Mouse (Mus musculus) hindbrain, postnatal 0 days (tissue): ENCODE measurements around the gene Dkk3. TPM values are rescaled to one million over a fixed set of nuclear protein-coding genes. Genes with fewer than 3 reads are reported as not detected.
A peak's percentile ranks its signal among the peaks of the same experiment; 100 is the strongest.

Experiments used
- ATAC-seq: fragments of 200-750 bp; cut with Nextera tagmentation; 2 replicates; pipeline ENCODE4 v1.8.0; 2017; ENCODE audit warnings: mild to moderate bottlenecking, moderate TSS enrichment, moderate library complexity
- DNase-seq: peaks from one replicate; pipeline ENCODE4 v3.0.0-alpha.2; 2015; ENCODE audit warnings: low spot score
- H3K27ac ChIP-seq: fragments of 300-500 bp; sonication (generic); 2 replicates; pipeline ENCODE4 v1.5.1; 2014; ENCODE audit warnings: mild to moderate bottlenecking
- H3K27me3 ChIP-seq: fragments of 300-500 bp; sonication (generic); 2 replicates; pipeline ENCODE4 v1.6.1; 2014; ENCODE audit warnings: low read length, mixed read lengths; ENCODE audit not compliant: insufficient read depth
- H3K36me3 ChIP-seq: fragments of 300-500 bp; sonication (generic); 2 replicates; pipeline ENCODE4 v1.6.1; 2014; ENCODE audit warnings: low read length, mixed read lengths; ENCODE audit not compliant: insufficient read depth
- H3K4me1 ChIP-seq: fragments of 300-500 bp; sonication (generic); 2 replicates; pipeline ENCODE4 v1.6.1; 2014; ENCODE audit warnings: antibody characterized with exemption, low read length, mixed read lengths; ENCODE audit not compliant: insufficient read depth
- H3K4me2 ChIP-seq: fragments of 300-500 bp; sonication (generic); 2 replicates; pipeline ENCODE4 v1.6.1; 2014; ENCODE audit warnings: low read depth, mild to moderate bottlenecking, low read length, moderate library complexity, mixed read lengths
- H3K4me3 ChIP-seq: fragments of 300-500 bp; sonication (generic); 2 replicates; pipeline ENCODE4 v1.5.1; 2014; ENCODE audit warnings: low read length
- H3K9ac ChIP-seq: fragments of 300-500 bp; sonication (generic); replicated peaks from 2 replicates; pipeline ENCODE4 v1.6.1; 2014; ENCODE audit warnings: mild to moderate bottlenecking, low read length, moderate library complexity, mixed read lengths
- H3K9me3 ChIP-seq: fragments of 300-500 bp; sonication (generic); 2 replicates; pipeline ENCODE4 v1.6.1; 2016; ENCODE audit warnings: low read length, mixed read lengths
- CTCF ChIP-seq: IDR thresholded peaks from 2 replicates; pipeline ENCODE4 v1.5.1; 2016; ENCODE audit warnings: antibody characterized with exemption, control low read depth, low read depth
- WGBS: fragments of 180-500 bp; shearing (Covaris S2); extraction: QIAGEN DNeasy Blood & Tissue Kit; methylation state at CpG from one replicate; pipeline ENCODE4 v1.1.7; 2014; 5-methylcytosine and 5-hydroxymethylcytosine counted together
- polyA plus RNA-seq: library from polyadenylated mRNA; unstranded; fragments of >200 nt; fragmentation: Nextera tagmentation; extraction: Ambion mirVana; gene quantifications from 2 replicates; pipeline ENCODE4 v1.2.1, GENCODE M21; 2015
- total RNA-seq: library from RNA; depleted of rRNA; stranded (reverse); fragments of >200 nt; gene quantifications from 2 replicates; pipeline ENCODE4 v1.2.3, GENCODE M21; 2014

Dkk3 gene
- total and polyA plus RNA-seq, 2 experiments from 2014 or later, result 42.0 to 48.2 TPM

DNA sequence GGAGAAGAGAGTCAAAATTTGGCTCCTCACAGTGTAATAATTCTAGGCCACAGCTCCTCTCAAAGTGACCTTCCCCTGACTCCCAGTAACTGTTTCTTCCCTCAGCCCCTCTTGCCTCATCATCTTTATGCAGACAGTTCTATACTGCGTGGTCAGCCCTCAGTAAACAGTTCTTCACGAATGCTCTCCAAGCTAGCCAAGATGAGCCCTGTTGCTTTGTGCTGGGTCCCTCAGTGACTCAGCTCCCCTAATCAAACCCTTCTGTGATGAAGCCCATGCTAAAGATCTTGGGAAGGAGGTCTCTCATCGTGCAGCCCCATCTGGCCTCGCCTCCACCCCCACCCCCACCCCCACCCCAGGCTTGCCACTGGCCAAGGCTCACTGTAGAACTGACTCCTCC is 41.9 kb upstream of the Dkk3 start:
- no peak for DNase-seq
- Histone ChIP-seq H3K4me3 (no peak overlapping the region), H3K9me3 (no peaks in the 10 kb centered on the region), H3K4me1 (no peaks in the 10 kb centered on the region; the same call in 1 of the 2 replicates), H3K27me3 (no peaks in the 10 kb centered on the region), H3K36me3 (no peaks in the 10 kb centered on the region), H3K9ac (no peak overlapping the region), H3K4me2 (no peak overlapping the region), H3K27ac (no peak overlapping the region)
- 41% methylated on average over 4 of the region's 4 CpGs for WGBS
- ATAC-seq, result no peak
- no peak for TF ChIP-seq CTCF

GRCm38 (mm10) chr7:112199343-112199742 is 40.5 kb upstream of the Dkk3 start:
- DNase-seq (peak; percentile 17), ATAC-seq (no peak)
- 43% methylated on average over 3 of the region's 3 CpGs for whole genome bisulfite sequencing
- H3K27me3 ChIP-seq, result no peaks in the 10 kb centered on the region
- no peaks in the 10 kb centered on the region; the same call in 1 of the 2 replicates for H3K4me1 ChIP-seq
- no peaks in the 10 kb centered on the region for H3K9me3 ChIP-seq
- no peak overlapping the region for H3K9ac ChIP-seq
- H3K36me3 ChIP-seq, result no peaks in the 10 kb centered on the region
- no peak overlapping the region for H3K4me2 ChIP-seq
- TF ChIP-seq CTCF, result no peak
- no peak overlapping the region for H3K27ac ChIP-seq
- H3K4me3 ChIP-seq, result no peak overlapping the region

- Histone ChIP-seq H3K4me2 (no peak overlapping the region), H3K4me3 (no peak overlapping the region), H3K9me3 (no peaks in the 10 kb centered on the region), H3K9ac (no peak overlapping the region), H3K27ac (no peak overlapping the region), H3K4me1 (no peaks in the 10 kb centered on the region), H3K27me3 (no peaks in the 10 kb centered on the region), H3K36me3 (no peaks in the 10 kb centered on the region)
- DNase-seq (no peak), ATAC-seq (no peak)
- TF ChIP-seq CTCF, result no peak
- 64% methylated on average over 8 of the region's 8 CpGs for WGBS
Observed at GRCm38 (mm10) chr7:112197461-112197860, 38.6 kb upstream of the Dkk3 start.

DNA sequence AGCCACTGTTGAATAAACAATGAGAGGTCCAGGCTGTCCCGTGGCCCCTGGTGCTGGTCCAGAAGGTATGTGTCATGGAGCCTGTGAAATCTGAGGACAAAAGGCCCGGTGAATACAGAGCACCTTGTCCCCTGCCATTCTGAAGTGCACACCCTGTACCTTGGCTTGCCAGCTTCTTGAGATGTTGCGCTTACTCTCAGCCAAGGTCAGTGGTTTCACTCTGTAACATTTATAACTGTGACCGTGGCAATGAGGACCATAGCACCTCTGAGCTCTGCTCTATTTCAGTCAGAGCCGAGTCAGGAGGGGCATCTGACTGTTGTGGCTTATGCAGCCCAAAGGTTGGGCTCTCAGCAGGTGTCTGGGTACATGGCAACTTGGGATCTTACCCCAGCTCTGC is 35.4 kb upstream of the Dkk3 start:
- ATAC-seq, result no peak
- 83% methylated on average over 5 of the region's 5 CpGs for WGBS

DNA sequence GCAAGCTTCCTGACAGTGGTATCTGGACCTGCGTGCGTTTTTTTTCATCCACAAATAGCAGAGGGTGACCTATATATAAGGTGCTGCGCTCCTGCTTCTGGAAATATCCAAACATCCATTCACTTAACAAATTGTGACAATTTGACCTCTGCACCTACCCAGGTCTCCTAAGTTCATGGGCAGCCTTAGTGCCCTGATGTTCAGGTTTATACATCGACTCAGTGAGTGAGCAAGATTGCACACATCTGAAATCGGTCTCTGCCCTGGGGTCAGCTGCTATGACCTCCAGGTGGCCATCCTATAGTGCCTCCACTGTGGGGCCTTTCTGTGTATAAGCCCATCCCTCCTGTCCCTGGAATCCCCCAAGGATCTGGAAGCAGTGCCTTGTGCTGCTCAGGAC is 33.9 kb upstream of the Dkk3 start:
- Histone ChIP-seq H3K36me3 (no peaks in the 10 kb centered on the region), H3K4me1 (no peaks in the 10 kb centered on the region), H3K9ac (no peak overlapping the region), H3K4me2 (no peak overlapping the region), H3K27me3 (no peaks in the 10 kb centered on the region), H3K27ac (no peak overlapping the region), H3K4me3 (no peak overlapping the region), H3K9me3 (no peaks in the 10 kb centered on the region)
- no peak for ATAC-seq
- TF ChIP-seq CTCF, result no peak
- 90% methylated on average over 5 of the region's 5 CpGs for WGBS
- no peak for DNase-seq

More for the DNA sequence above, 35.4 kb upstream of the Dkk3 start:
- no peaks in the 10 kb centered on the region for H3K27me3 ChIP-seq
- no peak overlapping the region for H3K27ac ChIP-seq
- no peak for DNase-seq
- no peak for TF ChIP-seq CTCF
- no peaks in the 10 kb centered on the region for H3K36me3 ChIP-seq
- H3K4me1 ChIP-seq, result no peaks in the 10 kb centered on the region
- H3K9me3 ChIP-seq, result no peaks in the 10 kb centered on the region
- H3K9ac ChIP-seq, result no peak overlapping the region
- no peak overlapping the region for H3K4me2 ChIP-seq
- H3K4me3 ChIP-seq, result no peak overlapping the region

DNA sequence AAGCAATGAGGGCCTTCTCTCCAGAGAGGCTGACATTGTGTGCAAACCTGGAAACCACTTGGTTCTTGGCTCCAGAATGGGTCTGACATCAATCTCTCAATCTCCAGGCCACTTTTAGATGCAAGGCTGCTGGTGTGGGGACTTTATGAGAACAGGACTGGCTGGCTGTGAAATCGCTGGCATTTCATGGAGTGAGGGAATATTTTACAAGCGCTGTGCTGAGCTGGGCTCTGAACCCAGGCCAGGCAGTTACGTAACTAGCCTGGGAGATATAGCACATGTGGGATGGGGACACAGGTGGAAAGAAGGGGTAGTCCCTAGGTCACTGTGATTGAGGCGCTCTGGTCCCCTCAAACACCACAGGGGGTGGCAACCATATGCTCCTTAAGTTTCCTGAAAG is 33.4 kb upstream of the Dkk3 start:
- Histone ChIP-seq H3K36me3 (no peaks in the 10 kb centered on the region), H3K9ac (no peak overlapping the region), H3K4me2 (no peak overlapping the region), H3K4me1 (no peaks in the 10 kb centered on the region), H3K27me3 (no peaks in the 10 kb centered on the region), H3K9me3 (no peaks in the 10 kb centered on the region), H3K4me3 (no peak overlapping the region), H3K27ac (no peak overlapping the region)
- ATAC-seq (peak; percentile 45; the same call in 1 of the 2 replicates), DNase-seq (peak; percentile 9)
- 61% methylated on average over 4 of the region's 4 CpGs for WGBS
- no peak for TF ChIP-seq CTCF

DNA sequence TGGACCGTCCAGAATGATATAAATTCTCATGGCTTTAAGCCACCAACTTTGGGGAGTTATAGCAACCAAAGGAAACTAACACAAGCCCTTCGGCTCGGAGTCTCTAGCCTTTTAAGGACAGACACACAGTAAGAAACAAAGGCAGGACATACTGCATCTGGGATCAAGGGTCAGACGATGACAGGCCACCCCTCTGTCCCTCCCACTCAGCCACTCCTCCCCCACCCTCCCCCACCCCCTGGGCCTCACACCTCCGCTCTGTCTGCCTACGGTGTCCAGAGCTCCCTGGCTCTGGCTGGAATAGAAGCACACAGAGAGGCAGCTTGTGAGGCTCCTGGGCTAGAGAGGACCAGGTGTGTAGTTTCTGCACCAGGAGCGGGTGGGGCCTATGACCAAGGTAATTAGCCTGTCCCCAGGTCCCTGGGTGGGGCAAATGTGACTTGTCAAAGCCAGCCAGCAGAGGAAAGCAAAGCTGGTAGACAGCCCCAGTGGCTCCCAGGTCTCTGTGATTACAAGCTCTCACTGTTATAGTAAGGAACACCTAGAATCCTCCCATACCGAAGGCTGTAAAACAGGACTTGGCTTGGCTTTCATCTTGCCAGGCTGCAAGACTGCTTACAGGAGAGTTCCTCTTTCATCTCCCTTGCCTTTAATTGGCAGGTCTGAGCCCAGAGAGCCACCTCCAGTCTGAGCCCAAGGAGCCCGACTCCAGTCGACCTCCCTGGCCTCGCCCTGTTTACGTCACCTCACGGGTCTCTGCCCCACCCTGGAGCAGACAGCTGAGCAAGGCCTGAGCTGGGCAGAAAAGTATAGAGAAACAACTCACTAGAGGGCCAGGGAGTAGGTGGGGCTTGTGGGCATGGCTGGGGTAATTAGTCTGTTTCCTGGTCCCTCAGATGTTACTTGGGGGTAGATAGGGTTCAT is 28.9 kb upstream of the Dkk3 start:
- Histone ChIP-seq H3K4me3 (no peak overlapping the region), H3K27me3 (no peaks in the 10 kb centered on the region), H3K27ac (no peak overlapping the region), H3K4me1 (no peaks in the 10 kb centered on the region; the same call in 1 of the 2 replicates), H3K9ac (no peak overlapping the region), H3K4me2 (no peak overlapping the region), H3K9me3 (no peaks in the 10 kb centered on the region), H3K36me3 (no peaks in the 10 kb centered on the region)
- 78% methylated on average over 13 of the region's 13 CpGs for WGBS
- no peak for DNase-seq
- TF ChIP-seq CTCF, result no peak
- ATAC-seq, result no peak
